Mouse (Mus musculus) embryo, embryonic 10.5 days (tissue): Measurements from ENCODE around the gene Cd300ld5.
"Not testable (repeated sequence)": the region's sequence is repeated elsewhere in the genome, so short reads cannot be mapped to it uniquely, and the experiment has no call there.

Experiments
- DNase-seq: peaks from one replicate; pipeline ENCODE4 v3.0.0-alpha.2; 2015; ENCODE audit warnings: low spot score

Gene Cd300ld5

DNA sequence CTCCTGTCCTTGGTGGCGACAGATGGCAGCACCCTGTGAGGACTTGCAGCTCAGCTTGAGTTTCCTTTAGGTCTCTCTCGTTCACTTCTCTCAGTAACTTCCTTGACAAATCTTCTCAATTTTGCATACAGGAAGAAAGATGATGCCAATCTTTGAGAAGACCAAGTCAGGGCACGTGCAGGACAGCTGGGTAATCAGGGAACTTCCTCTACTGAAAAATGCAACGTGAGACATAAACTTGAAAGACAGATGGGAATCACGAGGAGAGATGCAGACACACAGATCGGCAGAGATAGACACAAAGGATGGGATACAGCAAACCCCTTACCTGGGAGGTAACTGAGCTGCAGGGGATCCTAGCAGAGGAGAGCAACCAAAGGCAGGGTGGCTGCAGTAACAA is at the start of gene Cd300ld5:
Gene Cd300ld5, minus strand, starts transcription at position 101 of the 400 bp plus-strand sequence.
- DNase-seq = not testable (repeated sequence)

DNA sequence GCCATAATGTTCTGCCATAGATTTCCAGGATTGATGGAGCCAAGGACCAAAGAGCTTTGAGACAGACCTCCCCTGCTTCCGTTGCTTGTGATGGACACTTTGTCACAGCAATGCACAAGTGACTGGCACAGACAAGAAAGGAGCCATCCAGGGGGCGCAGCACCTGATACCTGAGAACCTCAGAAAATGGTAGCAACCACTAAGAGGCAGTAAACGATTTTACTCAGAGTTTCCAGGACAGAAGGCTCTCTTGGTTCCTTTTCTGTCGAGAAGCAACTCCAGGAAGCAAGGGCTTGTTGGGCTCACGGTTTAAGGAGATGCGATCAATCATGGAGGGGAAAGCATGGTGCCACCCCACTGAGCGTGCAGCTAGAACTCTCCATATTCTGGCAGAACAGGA is 48.6 kb upstream of the Cd300ld5 start:
- no peak for DNase-seq

DNA sequence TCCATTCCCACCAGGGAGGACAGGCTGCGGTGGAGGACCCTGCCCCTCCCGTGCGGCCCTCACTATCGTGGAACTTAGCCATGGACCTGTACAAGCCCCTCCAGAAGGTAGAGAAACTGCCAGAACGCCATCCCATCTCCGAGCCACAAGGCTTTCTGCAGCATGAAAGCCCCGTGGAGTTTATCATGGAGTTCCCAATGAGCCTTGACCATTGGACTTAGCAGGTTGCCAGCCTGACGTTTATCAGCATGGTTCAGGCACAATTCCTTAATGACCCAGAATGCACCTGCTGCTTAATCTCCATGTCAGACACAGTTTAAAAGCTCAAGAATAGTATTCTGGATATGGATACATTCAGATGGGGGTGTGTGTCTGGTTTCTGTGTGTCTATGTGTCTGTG is 47.5 kb upstream of the Cd300ld5 start:
- no peak for DNase-seq

DNA sequence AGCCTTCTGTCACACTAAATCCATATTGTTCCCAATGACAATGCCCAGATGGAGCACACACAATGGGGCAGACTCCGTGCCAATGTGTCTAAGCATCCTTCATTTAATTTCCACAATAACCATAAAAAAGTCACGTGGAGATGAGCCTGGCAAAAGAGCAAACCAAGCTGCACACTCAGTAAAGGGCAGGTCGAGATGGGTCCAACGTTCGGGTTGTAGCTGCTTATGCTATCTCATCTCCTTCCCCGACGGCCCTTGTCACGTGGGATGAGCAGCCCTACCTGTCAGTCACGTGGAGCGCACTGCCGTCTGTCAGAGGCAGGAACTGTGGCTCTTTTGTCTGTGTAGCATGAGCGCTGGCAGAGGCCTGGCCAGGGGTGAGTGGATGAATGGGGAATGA is 47.0 kb upstream of the Cd300ld5 start:
- DNase-seq = no peak

DNA sequence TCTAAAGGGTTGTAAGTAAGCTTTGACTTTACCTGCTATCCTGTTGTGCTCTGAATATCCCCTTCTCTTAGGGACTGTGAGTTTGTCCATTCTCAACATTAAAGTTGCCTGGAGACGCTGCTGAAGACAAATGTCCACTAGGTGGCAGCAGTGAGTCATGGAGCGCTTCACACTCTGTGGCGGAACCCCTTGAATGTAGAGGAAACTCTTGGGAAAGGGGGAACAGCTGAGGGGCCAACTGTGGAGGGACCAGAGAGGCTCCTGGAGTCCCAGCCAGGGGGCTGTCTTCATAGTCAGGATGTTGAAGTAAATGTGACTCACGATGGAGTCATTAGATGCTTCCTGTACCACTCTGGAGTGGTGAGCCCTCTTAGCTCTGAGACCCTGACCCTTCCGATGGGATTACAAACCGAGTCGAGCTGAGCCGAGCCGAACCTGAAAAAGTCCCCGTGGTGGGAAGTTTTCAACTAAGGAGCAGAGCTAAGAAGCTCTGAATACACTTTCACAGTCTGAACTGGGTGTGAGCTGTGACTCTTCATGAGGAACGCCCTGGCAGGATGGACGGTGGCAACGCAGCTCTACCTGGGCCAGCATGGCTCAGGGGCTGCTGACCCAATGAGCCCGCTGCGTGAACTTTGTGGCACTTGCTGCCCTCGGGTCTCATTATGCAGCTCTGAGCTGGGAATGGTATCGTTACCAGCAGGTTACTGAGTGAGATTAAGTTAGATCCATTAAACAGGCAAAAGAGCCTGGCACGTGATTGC is 46.0 kb upstream of the Cd300ld5 start:
- peak; percentile 91 for DNase-seq

DNA sequence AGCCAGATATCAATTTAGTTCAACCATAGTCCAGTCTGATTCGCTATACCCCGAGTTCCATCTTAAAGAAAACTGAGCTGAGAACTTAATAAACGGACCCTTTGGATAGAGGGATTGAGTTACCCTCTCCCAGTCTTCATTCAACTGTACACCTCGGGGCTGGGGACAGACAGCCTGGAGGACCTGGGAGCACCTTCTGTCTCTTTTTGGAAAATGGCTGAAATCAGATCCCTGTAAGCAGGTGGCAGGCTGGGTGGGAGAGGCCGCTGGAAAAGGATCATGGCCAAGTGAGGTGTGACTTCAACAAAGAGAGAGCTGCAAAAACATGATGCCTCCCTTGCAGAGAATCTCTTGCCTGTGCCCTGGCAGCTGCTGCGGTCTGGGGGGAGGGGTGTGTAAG is 44.6 kb upstream of the Cd300ld5 start:
- DNase-seq = no peak

DNA sequence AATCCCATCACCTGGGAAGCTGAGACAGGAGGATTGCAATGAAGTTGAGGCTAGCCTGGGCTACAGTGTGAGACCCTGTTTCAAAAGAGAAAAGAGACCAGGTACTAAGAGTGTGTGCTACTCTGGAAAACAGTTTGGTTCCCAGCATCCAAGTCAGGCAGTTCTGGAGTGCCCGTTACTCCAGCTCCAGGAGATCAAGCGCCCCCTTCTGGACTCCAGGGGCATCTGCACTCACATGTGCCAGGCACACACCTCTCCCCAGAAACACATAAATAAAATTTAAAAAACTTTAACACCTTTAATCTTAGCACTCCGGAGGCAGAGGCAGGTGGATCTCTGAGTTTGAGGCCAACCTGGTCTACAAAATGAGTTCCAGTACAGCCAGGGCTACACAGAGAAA is 43.8 kb upstream of the Cd300ld5 start:
- DNase-seq = no peak

DNA sequence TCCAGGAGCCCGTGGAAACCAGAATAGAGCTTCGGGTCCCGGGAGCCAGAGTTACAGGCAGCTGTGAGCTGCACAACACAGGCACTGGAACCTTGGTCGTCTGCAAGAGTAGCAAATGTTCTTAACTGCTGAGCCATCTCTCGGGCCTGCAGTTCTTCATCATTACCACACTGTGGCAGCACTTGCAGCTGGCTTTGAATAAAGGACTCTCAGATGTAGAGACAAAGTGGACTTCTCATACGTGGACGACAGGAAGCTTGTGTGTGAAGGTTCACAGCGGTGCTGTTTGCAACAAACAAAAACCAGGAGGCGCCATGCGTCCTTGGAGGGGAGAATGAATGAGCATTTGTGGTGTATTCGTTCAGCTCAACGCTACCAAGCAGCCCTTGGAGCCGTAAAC is 43.3 kb upstream of the Cd300ld5 start:
- peak; percentile 89 for DNase-seq

DNA sequence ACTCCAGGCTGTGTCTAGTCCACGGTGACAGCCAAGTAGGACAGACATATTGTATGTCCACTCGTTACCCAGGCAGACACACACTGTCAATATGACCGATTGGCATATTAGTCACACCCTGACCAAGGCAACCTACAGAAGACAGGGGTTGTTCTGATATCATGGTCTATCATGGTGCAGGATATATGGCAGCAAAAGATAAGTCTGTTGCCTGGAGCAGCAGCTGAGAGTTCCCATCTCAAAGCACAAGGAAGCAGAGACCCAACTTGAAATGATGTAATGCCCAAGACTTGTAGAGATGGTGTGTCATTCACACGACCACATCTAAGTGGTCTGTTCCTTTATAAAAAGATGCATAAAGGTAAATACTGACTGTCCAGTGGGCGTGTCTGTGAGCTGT is 41.1 kb upstream of the Cd300ld5 start:
- no peak for DNase-seq

DNA sequence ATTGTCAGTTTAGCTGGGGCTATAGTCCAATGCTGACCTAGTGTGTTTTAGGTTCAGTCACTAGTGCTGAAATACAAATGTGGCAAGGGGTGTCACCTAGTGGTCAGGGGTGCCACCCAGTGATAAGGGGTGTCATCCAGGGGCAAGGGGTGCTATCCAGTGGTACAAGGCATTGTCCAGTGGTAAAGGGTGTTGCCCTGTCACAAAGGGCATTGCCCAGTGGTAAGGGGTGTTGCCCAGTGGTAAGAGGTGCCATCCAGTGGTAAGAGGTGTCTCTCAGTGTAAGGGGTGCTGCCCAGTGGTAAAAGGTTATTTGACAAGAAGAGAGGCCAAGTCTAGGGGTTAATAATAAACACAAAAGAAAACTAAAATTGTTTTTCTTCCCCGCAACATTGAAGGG is 39.9 kb upstream of the Cd300ld5 start:
- DNase-seq = no peak

DNA sequence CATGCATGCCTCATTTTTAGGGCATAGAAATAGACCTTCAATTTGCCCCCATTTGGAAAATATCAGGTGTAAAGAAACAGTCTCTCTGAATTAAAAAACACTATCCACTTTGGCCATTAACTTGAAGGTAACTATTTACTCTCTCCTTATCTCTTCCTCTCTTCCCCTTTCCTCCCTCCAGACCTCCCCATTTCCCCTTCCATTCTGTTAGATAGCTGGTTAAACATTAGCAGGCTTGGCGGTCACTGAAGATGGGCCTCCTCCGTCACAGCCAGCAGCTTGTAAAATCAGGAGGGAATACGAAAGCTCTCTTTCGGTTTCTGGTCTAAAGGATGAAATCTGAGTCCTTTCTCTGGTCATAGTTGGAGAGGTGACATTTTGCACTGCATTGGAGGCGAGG is 38.3 kb upstream of the Cd300ld5 start:
- DNase-seq = no peak

DNA sequence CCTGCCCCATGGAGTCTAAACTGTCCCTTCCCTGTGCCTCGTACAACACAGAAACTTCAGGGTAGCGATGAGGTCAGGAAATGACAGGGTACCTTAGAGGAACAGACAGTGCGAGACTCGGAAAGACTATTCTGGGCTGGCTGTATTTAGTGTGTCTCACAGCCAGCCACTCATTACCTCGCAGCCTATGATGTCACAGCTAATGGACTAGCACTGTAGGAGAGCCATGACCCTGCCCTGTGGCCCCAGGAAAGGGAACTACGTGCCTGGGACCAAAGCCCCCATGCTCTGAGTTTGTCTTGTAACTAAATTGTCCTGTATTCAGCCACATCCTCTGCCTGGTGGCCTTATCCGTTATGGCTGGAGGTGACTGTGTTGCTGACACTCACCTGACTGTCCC is 37.8 kb upstream of the Cd300ld5 start:
- DNase-seq = no peak

DNA sequence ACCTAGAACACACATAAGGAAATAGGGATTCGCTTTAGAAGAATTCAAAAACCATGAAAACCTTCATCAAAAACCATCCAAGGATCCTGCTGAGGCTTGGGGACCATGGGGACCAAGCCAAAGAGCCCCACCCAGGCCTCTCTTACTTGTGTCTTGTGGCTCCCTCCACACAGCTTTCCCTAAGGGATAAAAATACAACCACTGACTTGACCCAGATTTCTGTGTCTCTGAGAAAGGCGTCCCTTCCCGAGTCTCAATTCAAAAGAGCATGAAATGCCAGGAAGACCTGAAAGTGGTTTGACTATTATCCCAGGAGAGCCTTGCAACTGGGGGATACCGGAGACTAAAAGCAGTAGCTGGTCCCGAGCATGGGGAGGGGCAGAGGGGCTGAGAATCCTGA is 35.4 kb upstream of the Cd300ld5 start:
- no peak for DNase-seq

DNA sequence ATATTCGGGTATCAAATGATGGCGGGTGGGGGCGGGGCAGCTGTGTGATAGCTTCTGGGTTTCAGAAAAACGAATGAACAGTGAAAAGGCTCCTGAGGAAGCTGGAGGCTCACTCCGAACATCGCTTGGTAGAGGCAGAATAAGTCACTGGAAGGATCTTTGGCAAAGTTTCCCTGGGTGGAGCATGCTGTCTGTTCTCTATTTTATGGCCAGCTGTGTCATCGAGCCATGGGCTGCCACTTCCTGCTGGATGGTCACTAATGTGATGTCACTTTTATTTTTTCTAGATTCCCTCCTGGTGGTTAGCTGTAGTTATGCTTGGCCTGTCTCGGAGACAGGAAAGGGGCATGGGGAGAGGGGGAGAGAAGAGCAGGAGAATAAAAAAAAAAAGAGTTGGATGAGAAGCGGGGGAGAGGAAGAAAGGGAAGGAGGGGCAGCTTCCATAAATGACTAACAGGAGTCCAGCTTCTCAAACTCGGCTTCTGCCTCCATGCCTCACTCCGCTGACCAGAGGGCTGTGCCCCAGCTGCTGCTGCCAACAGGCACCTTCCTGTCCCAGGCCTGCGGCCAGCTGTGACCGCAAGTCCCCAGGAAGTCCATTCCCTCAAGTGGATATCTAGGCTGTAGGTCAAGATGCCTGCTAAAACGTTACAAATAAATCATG is 34.2 kb upstream of the Cd300ld5 start:
- peak; percentile 64 for DNase-seq

DNA sequence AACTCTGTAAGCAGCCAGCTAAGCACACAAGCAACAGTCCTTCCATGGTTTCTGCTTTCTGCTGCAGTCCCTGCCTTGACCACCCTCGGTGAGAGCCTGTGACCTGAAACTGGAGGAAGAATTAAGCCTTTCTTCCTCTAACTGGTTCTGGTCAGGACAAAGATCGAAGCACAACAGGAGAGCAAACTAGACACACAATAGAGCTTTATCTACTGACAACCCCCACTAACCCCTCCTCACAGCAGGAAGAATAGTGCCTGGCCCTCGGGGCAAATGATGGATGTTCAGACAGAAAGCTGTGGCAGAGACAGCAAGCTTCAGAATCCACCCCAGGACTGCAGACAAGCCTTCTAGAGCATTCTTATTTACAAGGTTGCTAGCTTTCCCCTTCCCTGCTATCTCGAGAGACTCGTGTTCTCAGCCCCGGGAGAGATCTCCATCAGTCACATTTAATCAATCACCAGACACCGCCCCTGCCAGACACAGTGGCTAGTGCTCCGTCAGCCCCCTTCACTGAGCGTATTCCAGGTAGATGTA is 33.5 kb upstream of the Cd300ld5 start:
- peak; percentile 77 for DNase-seq

DNA sequence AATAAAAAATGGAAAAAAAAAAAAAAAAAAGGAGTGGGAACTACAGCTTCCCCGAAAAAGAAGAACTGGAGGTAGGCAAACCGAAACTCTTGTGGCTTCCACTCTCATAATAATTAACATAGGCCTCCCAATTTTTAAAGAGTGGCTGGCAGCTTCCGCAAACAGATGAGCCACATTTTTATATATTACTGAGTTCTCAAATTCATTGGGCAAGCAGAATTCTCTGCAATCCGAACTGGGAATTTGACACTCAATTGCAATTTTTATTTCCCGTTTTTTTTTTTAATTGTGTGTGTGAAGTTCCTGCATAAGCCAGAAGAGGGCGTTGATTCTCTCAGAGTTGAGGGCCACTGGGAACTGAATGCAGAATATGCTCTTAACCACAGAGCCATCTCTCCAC is 29.2 kb upstream of the Cd300ld5 start:
- no peak for DNase-seq

DNA sequence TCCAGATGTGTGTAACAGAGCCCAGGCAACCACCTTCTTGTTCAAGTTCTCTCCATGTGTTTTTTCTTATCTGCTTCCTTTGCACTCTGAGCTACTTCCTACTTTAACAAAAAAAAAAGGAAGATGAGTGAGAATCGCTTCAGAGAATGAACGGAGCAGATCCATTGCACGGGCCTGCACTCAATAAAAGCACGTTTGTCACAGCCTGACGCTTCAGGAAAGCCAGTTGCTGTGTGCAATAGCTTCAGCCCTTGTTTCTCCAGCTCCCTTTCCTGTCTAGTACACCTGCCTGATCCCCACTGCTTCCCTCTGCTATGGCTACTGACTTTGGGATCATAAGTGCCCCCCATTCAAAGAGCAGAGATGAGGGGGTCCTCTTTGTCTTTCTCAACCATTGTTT is 24.5 kb upstream of the Cd300ld5 start, which contains the start of gene Cd300e:
Gene Cd300e, minus strand, starts transcription at position 101 of the 400 bp plus-strand sequence.
- DNase-seq = no peak

DNA sequence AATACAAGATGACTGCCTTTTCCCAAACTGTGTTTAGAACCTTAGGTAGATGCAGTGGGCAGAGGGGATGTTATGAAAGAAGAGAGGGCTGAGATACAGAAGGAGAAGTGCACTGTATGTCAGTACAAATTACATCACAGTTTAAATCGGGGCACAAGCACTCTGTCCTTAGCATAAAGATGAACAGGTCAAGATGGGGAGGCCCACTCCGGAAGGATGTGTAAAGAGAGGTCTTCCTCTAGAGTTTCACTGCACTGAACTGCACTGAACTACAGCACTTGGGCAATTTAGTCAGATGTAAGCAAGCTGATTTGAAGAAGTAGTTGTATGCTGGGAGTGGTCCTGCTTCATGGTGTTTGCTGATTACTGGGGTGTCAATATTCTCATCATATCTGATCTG is 22.2 kb upstream of the Cd300ld5 start:
- DNase-seq = no peak

DNA sequence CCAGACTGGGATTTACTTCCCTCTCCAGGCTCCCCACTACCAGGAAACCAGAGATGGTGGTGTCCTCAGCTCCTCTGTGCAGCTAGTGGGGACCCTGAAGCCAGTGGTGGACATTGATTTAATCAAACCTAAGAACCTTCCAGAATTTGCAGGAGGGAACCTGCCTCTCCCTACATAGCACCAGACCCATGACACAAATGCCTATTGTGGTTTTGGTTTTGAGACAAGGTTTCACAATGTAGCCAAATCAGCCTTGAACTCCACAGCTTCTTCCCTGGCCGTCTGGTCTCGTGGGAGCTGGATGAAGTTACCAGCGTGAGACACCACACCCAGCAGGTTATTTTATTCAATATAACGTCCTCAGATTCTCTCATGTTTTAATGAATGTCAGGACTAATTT is 21.1 kb upstream of the Cd300ld5 start:
- DNase-seq = no peak

DNA sequence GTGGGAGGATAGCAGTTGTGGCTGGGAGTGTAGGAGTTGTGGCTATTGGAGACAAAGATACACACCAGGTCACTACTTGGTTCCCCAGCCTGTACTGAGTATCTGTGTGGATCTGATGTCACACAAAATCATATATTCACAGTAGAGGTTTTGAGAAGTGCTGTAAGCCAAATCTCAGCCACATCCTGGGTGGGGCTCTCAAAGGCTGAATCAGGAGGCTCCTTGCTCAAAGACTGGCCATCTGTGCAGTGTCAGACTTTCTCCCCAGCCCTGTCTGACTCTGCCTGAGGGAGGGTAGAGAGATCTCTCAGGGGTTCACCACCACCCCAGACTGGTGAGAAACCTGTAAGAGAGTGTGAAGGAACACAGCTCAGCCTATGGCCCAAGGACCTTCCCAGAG is 17.0 kb upstream of the Cd300ld5 start:
- no peak for DNase-seq

DNA sequence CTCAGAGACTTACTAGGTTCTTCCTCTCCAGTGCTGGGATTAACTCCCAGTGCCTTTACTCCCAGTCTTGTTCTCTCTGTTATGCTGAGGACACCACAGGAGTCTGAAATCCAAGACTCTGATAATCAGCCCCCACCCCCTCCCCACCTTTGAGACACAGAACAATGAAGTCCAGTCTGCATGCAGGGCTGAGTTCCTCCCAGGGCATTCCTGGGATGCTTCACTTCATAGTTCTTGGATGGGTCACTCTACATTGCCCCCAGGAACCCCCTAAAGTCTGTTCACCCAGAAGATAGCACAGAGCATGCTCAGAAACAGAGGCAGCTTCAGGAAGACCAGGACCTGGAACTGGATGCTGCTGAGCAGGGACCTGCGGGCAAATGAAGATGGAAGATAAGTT is 15.4 kb upstream of the Cd300ld5 start:
- DNase-seq = no peak

DNA sequence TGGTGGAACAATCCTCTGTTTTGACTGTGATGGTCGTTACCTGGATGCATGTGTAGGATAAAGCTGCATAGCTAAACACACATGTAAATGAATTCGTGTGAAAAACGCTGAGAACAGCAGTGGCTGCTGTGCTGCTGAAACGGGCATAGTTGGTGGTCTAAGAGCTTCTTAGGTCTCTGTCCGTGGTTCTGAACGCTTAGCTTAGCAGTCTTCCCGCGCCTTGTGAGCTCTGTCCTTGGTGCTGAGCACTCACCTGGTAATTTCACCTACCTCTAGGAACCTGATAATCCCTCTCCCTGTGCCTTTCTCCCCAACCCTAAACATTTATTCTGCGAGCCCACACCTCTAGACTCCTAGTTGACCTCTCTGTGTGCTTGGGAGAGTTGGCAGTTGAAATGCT is 14.6 kb upstream of the Cd300ld5 start:
- peak; percentile 87 for DNase-seq

DNA sequence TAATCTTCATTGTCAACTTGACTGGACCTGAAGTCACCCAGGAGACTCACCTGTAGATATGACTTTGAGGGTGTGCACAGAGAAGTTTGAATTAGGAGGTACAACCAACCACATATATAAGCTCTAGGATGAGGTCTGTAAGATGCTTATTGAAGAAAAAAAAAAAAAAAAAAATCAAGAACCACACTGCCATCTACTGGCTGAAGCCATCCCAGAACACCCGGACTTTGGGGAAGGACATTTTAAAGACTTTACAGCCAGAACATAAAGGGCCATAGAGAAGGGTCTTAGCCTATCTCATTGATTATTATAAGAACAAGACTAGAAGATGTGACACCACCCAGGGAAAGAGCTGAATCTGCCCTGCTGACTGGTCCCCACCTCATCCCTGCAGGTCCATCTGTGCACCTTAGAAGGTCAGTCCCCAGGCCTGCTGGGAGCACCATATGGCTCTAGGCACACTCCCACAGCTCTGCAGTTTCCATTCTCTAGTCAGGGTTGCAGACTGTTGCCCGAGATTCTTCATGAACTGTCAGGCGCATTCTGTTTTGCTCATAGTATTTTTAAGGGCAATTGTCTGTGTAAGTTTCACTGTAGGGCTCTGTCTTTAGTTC is 11.8 kb upstream of the Cd300ld5 start:
- DNase-seq = peak; percentile 14
